Mouse (Mus musculus) retina, adult 2 months (tissue): ENCODE results near the gene Pgm3.
A peak's percentile ranks its signal among the peaks of the same experiment; 100 is the strongest.
"Not testable (repeated sequence)": the region's sequence is repeated elsewhere in the genome, so short reads cannot be mapped to it uniquely, and the experiment has no call there.

Experiments
- DNase-seq: peaks from one replicate; pipeline ENCODE4 v3.0.0-alpha.2; 2012; ENCODE audit warnings: low read depth, low spot score

Pgm3 gene

DNA sequence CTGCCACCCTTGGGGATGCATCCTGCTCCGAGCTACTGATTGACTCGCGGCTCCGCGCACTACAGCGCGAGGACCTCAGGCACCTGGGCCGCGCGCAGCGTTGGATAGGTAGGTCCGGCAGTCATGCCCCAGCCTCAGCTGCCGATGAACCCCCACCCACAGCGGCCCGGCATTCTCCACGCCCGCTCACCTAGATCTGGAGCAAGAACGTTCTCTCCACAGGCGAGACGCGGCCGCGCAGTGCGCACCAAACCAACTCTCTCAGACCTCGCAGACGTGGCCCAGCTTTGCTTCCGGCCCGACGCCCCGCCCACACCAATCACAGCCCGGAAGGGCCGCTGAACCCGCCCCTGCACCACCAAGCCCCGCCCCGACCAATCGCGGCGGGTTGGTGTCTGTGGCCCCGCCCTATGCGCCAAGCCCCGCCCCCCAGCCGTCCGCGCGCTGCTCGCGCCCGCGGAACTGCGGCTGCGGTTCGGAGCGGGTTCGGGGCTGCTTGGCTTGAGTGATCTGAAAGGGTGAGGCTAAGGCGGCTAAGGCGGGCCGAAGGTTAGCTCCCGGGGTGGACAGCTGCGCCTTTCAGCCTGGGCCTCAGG is at the start of gene Pgm3, which contains the start of gene Rwdd2a:
Pgm3 (minus strand) TSS at position 303 of the 596 bp plus-strand sequence.
Rwdd2a (plus strand) TSS at position 452 of the 596 bp plus-strand sequence.
- DNase-seq, result peak; percentile 85

DNA sequence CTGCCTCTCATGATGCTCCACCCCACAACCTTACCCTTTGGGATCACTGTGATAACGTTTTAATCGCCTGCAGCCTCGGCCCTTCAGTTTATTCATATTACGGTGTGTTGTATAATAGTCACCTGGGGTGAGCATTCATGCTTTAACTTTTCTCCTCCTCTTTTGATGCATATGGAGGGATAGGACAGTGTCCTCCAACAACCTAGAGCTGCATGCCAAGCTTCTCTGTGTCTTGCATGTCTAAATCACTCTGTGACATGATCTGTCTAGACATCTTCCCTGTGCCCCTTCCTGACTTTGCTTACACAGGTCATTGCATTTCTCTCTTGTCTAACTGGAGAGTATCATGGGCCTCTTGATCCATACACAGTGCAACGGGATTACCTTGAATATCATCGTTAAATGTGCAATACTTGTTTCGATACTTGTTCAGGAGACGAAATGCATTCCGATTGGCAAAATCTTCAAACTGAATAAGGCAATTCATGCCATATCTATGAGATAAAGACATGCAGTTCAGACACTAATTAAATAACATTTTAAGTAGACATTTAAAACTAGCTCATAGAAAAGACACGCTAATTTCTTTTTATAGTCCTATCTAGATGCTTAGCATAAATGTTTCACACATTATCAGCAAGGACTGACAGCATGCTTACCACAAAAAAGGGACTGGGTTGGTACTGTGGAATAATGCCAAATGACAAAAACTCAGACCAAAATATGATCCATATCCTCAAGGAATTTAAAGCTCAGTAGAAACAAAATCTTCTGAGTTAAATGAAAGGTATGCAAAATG is 47.9 kb upstream of the Pgm3 start:
- DNase-seq, result no peak

- no peak for DNase-seq
Measured at GRCm38 (mm10) chr9:86617837-86618492, 46.3 kb upstream of the Pgm3 start.

DNA sequence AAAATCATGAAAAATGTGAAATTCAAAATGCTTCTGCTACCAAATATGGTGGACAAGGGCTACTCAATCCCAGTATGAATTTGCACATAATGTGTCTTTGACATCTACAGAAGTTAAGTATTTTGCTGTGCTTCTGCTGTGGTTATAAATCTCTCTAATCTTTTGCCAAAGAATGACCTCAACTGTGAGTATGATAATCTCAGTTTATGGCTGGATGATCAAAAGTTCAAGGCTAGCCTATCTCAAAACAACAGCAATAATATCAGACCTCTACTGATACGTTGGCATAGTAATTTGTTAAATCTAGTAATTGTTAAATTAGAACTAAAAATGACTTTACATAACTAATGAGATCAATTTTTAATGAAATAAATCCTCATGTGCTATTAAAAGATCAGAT is 44.1 kb upstream of the Pgm3 start:
- DNase-seq, result no peak

DNA sequence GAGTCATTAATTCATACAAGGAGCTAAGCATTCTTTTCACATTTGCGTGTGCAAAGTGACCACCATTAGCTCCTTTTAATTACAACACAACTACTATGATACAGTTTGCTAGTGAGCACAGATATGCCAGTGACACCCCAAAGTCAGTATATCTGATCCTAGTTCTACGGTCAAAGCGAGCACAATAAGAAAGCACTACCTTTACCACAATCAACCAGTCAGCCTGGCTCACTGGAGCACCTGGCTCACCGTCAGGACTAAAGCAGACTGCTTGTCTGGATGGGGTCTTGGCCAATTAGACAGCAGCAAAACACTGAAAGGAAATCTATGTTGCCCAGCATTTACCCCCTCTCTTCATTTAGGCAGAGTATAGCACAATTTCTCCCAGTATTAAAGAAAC is 40.4 kb upstream of the Pgm3 start:
- no peak for DNase-seq

DNA sequence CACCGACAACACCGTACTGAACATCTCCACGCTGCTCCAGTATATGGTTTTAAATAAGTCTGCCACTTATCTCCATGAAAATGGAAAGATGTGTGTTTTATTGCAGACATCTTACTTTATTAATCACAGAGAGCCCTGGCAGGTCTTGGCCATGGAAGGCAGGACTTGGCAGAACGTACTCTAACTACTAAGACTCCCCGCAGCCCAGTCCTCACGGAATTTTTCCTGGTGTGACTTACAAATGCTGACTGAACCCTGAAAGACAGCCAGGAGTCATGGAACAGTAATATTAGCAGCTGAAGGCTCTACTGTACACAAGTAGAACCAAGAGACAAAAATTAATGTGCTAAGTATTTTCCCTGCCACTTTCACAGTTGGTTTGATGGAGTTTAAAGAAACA is 34.1 kb upstream of the Pgm3 start:
- no peak for DNase-seq

DNA sequence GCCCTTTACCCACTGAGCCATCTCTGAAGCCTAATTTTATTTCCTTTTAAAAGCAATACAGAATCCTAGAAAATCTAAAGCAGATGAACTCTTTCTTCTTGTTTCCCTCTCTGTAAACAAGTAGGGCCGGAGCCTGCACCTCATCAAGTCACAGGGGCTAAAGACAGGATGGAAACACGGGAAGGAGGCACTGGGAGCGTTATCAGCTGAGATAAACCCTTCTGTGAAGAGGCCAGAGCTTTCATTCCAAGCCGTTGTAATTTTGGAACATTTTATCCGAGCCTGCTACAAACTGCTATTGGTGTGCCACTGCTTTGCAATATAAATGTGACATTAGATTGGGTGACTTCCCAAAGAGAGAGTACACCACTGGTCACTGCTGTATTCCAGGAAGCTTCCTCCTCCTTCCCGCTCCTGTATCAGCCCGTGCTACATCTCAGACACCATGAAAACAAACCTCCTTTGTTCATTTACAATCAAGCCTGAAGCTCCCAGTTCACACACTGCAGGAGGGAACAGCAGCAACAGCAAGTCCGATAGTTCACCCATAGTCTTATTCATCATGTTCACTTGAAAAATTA is 28.2 kb upstream of the Pgm3 start:
- no peak for DNase-seq

- not testable (repeated sequence) for DNase-seq
Measured at GRCm38 (mm10) chr9:86596983-86597382, 25.3 kb upstream of the Pgm3 start.

DNA sequence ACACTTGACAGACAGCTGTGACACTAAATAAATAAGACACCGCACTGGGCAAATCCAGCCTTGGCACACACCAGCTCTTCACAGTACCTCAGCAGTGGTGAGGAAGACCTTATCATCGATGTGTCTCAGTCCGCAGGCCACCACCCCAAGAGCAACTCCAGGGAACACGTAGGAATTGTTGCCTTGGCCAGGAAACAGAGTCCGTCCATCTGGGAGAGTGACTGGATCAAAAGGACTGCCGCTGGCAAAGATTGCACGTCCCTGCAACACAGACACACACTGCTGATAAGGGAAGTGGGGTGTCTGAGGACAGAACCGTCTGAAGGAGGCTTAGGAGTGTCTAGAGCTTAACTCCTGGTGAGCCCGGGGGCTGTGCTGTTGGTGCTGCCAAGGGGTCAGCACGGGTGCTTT is 22.7 kb upstream of the Pgm3 start:
- DNase-seq, result not testable (repeated sequence)

DNA sequence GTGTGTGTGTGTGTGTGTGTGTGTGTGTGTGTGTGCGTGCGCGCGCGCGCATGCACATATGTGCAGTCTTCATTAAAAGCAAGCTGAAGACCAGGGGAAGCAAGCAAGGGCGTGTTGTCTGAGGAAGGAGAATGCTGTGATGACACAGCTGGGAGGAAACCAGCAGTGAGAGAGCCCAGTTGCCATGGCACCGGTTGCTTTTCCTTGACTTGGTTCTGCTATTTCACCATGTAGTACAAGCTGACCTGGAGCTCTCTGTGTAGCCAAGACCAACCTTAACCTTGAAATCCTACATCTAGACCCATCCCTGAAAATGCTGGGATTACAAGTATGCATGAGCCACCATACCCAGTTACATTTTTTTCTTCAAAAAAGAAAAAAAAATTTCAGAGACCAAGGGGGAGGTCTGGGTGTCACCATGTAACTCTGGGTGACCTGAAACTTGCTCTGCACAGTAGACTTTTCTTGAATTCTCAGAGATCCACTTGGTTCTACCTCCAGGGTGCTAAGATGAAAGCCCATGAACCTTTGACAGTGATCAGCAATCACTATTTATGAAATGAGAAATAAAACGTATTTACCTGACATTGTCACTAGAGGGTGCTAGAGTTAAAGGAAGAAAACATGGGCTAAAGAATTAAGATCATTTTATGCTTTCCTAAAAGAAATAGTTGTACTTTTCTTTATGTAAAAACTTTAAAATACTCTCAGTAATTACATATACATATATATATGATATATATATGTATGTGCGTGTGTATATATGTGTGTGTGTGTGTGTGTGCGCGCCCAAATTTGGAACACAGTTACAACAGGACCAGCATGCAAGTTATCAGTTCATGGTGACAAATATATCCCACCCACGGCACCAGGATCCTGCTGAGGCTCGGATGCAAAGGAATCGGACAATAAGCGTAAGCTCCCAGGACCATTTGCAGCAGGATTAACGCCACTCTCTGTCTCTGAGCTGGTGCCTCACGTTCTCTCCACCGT is 21.3 kb upstream of the Pgm3 start:
- peak; percentile 26 for DNase-seq

DNA sequence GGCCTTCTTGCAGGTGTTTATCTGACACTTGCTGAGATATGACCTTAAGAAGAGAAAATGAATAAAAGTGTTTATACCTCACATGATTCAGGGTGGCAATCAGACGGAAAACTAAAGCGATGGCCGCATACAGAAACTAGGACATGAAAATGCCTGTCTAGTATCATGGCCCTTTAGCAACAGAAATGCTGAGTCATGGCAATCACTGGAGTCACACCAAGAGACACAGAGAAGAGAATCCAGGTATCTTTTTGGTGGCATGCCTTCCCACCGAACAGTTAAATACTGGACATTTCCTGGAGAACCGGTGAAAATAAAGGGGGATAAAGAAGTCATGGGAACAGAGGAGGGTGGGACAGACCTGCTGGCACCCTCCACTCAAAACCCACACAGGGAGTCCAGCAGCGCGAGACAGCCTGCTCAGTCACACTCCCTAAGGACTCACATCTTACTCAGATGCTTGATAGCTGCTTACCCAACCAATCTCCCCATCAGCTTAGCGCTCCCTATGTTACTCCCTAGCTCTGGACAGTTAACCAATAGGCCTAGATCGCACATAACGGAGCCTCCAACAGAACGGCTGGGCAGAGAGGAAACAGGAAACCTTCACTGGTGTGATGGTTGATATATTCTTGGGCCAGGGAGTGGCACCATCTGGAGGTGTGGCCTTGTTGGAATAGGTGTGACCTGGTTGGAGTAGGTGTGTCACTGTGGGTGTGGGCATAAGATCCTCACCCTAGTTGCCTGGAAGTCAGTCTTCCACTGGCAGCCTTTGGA is 15.6 kb upstream of the Pgm3 start:
- DNase-seq, result no peak

GRCm38 (mm10) chr9:86583740-86584139 is 12.1 kb upstream of the Pgm3 start:
- DNase-seq, result peak; percentile 42

- DNase-seq, result no peak
Measured at GRCm38 (mm10) chr9:86579657-86580056, 8.0 kb upstream of the Pgm3 start.

DNA sequence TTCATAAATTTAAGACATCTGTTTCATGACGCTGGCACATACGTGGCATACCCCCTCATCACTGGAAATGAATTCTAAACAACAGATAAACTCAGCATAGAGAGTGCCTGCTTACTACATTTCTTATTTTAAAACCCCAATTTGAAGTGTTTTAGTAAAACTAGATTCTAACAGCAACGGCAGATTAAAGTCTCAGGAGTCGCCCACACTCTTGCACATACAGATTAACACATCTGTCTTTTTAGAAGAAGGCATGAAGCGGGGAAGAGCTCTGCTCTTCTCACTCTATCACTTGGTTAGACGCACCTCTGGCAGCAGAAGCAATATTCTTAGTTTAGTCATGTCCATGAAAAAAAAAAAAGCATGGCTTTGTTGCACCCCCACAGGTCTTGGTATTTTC is 3.5 kb upstream of the Pgm3 start:
- DNase-seq, result no peak

- no peak for DNase-seq
Measured at GRCm38 (mm10) chr9:86573616-86574303, 2.1 kb upstream of the Pgm3 start.

DNA sequence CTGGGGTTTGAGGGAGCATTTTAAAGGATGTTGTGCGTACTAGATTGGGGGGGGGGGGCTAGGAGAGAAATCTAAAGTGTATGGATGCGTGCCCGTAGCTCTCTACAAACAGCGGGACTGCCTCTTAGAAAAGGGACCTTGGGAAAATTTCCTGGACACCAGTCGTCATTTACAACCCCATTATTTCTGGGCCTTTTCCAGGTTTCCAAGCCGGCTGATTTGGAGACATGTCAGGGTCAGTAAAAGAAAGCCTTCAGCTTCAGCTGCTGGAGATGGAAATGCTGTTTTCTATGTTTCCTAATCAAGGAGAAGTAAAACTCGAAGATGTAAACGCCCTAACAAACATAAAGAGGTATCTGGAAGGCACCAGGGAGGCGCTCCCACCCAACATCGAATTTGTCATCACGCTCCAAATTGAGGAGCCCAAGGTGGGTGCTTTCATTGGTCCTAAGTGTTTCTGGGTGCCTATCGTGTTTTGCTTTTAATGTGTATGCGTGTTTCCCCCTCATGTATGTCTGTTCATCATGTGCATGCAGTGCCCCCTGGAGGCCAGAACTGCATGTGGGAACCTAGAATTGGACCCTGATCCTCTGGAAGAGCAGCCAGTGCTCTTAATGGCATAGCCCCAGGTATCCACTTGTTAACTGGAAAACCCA is 1.1 kb upstream of the Pgm3 start:
- peak; percentile 47 for DNase-seq

DNA sequence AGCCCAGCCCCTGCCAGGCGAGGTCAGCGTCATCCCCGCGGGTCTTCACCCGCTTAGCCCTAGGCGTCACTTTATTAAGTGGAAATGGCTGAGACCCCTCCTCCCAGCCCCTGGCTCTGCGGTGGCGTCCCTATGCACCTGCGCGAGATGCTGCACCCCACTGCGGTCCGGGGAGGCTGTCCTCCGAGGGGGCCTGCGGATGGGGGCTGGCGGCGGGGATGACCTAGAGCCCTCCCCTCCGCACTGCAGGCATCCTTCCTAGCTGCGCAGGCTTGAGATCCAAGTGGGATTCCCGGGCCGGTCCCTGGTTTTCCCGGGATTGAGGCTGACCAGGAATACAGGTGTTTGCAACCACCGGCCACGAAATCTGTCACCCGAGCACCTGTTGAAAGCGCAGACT is 554 bp upstream of the Pgm3 start:
- DNase-seq, result no peak

DNA sequence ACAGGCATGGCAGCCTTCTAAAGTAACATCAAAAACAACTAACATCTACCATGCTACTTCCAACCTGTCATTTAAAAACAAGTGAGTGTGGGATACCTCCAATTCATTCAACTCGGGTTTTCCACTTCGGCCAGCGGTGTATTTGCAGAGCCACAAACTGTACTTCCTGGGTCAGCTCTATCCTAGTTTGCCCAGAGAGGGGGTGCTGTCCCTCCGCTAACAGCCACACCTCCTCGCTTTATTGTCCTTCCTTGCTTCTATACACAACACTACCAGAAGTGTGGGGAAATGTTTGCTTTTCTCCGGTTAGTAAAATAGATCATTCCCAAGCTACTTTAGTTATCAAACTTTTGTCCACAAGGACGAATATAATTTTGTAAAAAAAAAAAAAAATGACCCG is 696 bp downstream of the Pgm3 start:
- no peak for DNase-seq

DNA sequence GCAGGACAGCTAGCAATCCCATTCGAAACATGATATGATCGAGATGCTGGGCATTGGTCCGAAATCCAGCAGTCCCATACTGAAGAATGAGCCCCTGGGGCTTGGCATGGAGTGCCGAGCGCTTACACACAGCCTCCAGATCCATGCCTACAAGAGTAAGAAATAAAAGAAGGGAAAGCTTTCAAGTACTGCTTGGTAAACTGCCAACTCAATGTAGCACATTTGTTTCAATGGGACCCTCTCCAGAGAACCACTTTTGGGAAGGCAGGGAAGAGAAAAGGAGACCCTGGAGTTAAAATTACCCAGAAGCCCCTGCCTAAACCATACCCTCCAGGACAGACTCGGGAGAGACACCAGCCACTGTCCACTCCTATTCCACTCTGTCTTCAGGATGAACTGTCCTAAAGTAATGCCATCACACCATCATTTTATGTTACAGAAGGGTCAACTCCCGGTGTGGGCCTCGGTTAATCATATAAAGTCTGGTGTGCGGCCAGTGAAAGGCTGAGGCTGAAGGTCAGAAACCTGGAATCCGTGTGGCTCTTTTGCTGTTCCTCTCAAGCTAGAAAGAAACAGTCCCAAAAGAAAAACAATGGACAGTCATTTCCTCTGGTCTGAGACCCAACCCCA is 1.3 kb downstream of the Pgm3 start:
- DNase-seq, result no peak
